Mouse (Mus musculus) myocyte (in vitro differentiated cells): ENCODE data around the gene Hsd3b5.

ENCODE experiments used
- E2F4 ChIP-seq: IDR thresholded peaks from one replicate; pipeline ENCODE4 v1.6.1; 2011; ENCODE audit warnings: mild to moderate bottlenecking, control low read depth, moderate library complexity; ENCODE audit not compliant: insufficient read depth
- MAX ChIP-seq: IDR thresholded peaks from one replicate; pipeline ENCODE4 v1.6.1; 2011; ENCODE audit warnings: low read depth, mild to moderate bottlenecking, control low read depth
- MYOD1 ChIP-seq, 3 experiments: IDR thresholded peaks; one replicate each; pipeline ENCODE4 v1.6.1; 2011; ENCODE audit warnings: control low read depth in 2 of 3, low read depth in 2 of 3, mild to moderate bottlenecking in 2 of 3, moderate library complexity in 1 of 3; ENCODE audit not compliant: insufficient read length in 2 of 3, control insufficient read depth in 1 of 3
- POLR2A ChIP-seq: IDR thresholded peaks from one replicate; pipeline ENCODE4 v1.6.1; 2011; ENCODE audit warnings: low read depth, mild to moderate bottlenecking, control low read depth, moderate library complexity; ENCODE audit not compliant: insufficient read length
- REST ChIP-seq: IDR thresholded peaks from one replicate; pipeline ENCODE4 v1.6.1; 2011; ENCODE audit warnings: mild to moderate bottlenecking, control low read depth, moderate library complexity; ENCODE audit not compliant: insufficient read depth, insufficient read length
- TCF12 ChIP-seq: IDR thresholded peaks from one replicate; pipeline ENCODE4 v1.6.1; 2011; ENCODE audit warnings: mild to moderate bottlenecking, control low read depth; ENCODE audit not compliant: poor library complexity, insufficient read depth, severe bottlenecking
- USF1 ChIP-seq: IDR thresholded peaks from one replicate; pipeline ENCODE4 v1.6.1; 2011; ENCODE audit warnings: low read depth, mild to moderate bottlenecking, control low read depth, moderate library complexity

DNA sequence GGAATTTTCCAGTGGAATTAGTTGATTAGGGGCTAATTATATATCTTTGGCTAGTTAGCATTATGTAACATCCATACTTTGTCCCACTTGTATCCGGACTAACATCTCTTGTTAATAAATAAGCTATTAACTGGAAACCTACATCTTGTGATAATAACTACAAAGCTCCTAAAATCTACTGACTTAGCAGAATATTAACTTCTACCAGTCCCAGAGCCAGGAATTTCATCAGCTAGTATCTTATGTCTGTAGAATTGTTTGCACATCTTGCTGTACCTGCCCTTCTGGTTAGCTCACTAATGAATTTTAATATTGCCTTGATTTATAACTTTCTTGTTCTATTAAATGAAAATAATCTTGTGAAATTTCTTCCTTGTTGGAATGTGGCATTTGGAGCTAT, 5.1 kb upstream of the Hsd3b5 start:
- TF ChIP-seq E2F4: no peak
- TF ChIP-seq MAX: no peak
- TF ChIP-seq POLR2A: no peak
- no peak for TF ChIP-seq USF1
- no peak for TF ChIP-seq REST
- no peak for TF ChIP-seq TCF12
- TF ChIP-seq MYOD1 (IDR thresholded peaks at IDR 0.05; ENCODE audit: control insufficient read depth in 1 of 3, insufficient read length in 2 of 3, low read depth in 2 of 3): no peak
